Mouse (Mus musculus) gastrocnemius, postnatal 25 days (tissue): ENCODE measurements around the gene Plekhg1. TPM values are rescaled to one million over a fixed set of nuclear protein-coding genes. Genes with fewer than 3 reads are reported as not detected.

Experiments
- DNase-seq: peaks from one replicate; pipeline ENCODE4 v3.0.0; 2022
- total RNA-seq, 2 experiments: library from RNA; stranded (reverse); gene quantifications; 1 replicate in 1 of 2; 2 replicates in 1 of 2; pipeline ENCODE4 v1.2.3; 2021

The Plekhg1 gene
- total RNA-seq, 2 experiments from 2014 or later = 3.4 to 3.8 TPM

DNA sequence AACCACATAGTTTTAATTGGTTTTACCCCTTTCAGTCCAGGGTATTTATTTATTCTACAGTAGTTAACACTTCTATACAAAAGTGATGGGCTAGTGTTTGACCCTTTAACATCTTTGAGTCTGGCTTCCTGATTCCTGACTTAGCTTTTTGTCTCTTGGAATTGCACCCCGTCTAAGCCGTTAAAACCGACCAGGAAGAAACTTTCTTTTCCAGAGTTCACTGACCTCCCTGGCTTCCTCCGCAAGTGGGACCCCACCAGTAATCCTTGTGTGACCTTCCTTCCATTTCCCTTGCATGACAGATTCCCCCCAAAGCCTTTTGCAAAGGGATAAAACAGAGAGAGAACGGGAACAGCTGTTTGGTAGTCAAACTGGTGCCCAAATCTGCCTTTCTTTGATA, 1.6 kb downstream of the Plekhg1 start:
- DNase-seq = no peak

GRCm38 (mm10) chr10:3743069-3743468, 2.9 kb downstream of the Plekhg1 start:
- DNase-seq = no peak

DNA sequence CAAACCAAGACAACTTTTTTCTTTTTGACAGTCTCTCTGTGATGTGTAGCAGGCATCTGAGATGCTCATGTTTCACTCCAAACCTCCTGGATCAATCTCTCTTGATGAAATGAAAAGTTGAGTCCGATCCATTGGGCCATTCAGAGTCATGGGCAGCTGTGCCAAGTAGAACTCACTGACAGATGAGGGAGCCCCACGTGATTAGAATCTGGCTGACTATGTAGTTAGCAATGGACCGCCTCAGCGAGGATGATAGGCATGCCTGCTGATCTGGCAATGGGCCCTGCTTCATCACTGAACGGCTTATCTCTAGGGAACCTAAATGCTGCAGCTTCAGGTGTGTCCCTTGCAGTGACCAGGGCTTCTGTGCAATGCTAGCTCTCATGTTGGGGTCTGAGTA, 3.7 kb downstream of the Plekhg1 start:
- no peak for DNase-seq

GRCm38 (mm10) chr10:3746794-3747518, 6.8 kb downstream of the Plekhg1 start:
- DNase-seq = peak; percentile 14

DNA sequence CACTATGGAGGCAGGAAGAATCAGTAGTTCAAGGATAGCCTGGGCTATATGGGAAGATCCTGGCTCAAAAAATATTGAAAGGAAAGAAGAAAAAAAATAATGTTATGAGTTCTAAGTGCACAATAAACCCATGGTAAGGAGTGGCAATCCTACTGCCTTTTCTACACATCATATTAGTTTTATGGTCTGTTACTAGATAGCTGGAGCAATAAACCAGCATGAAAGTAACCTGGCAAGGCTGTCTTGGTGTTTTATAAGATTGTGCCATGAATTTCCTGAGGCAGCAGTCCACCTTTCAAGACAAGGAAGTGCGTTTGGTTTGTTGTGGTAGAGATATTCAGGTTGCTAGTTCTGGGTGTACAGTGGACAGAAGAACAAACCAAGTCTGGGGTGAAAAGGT, 9.4 kb downstream of the Plekhg1 start:
- no peak for DNase-seq

- peak; percentile 8 for DNase-seq
Observed at GRCm38 (mm10) chr10:3761992-3762391, 21.8 kb downstream of the Plekhg1 start.

DNA sequence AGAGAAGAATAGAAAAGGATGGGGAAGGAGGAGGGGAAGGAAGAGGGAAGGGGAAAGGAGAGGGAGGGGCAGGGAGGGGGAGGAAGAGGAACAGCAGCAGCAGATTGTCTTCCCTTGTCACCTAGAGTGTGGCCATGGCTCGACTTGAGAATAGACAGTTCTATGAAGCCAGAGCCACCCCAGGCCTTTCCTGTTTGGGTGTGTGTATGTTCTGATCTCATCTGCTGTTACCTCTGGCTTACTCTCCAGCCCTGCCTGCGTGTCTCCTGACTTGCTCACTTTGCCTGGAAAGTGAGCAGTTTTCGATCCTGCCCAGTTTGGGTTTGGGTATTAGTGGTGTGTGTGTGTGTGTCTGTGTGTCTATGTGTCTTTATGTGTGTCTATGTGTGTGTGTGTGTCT, 23.0 kb downstream of the Plekhg1 start:
- no peak for DNase-seq

DNA sequence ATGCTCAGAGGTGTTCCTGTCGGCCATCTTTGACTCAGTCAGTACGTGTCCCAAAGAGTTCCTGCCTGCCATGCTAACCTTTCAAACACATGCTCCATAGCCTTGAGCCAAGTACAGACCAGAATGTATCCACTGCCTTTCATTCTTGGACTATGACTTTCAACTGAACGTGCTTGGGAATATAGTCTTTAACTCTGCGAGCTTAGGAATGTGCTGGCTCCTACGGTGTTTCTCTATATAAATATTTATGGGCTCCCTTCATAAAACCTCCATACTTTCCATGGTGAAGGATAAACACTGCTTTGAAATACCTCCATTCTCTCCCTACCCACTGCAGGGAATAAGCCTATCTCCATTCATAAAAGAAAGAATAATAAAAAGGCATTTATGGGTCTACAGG, 29.0 kb downstream of the Plekhg1 start:
- DNase-seq = no peak

DNA sequence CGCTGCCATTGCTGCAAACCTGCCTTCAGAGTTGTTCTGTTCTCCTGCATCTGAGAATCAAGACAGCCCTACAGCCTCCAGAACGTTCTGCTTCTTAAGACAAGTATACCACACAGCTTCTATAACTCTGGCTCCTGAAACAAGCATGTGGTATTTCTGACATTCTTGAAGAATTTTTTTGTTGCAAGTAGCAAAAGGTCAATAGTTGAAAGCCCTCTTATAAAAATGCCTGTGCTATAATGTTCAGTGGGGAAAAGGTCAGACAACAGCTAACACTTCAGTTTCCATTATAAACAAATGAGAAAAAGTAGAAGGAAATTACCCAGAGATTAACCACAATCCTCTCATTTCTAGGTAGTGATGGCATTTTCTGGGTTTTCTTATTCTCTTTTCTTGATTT, 34.2 kb downstream of the Plekhg1 start:
- DNase-seq = no peak

DNA sequence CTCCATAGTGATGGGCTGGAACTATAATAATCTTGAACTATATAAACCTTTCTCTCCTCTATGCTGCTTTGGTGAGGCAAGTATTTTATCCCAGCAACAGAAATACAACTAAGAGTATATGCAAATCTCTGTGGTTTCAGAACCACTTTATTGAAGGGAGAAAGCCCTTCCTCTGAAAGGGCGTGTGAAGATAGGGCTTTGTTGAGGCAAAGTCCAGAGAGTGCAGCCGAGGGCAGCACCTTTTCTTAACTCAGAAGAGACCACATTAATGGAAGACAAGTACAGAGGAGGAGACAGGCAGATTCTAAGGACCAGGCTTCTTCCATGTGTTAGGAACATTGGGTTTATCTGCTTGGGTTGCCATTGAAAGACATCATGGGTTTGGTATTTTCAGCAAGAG, 36.6 kb downstream of the Plekhg1 start:
- no peak for DNase-seq

DNA sequence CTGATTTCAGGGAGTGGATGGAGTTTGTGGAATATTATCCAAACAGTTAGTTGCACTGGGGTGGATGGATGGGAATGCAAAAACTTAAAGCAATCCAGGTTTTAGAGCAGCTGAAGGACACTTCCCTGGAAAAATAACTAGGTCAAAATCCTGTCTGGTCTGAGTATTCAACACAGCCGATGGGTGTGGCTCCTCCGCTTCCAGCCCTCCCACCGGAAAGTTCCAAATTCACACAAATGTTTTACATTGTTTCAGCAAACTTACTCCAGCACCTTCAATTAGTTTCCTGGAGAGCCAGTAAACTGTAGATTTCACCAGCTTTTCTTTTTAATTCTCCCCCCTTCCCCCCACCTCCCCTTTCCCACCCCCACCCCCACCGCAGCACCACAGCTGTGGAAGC, 45.2 kb downstream of the Plekhg1 start:
- no peak for DNase-seq

GRCm38 (mm10) chr10:3786531-3786930, 46.4 kb downstream of the Plekhg1 start:
- DNase-seq = no peak

- no peak for DNase-seq
Observed at GRCm38 (mm10) chr10:3787006-3787405, 46.8 kb downstream of the Plekhg1 start.

GRCm38 (mm10) chr10:3793825-3794224, 53.7 kb downstream of the Plekhg1 start:
- no peak for DNase-seq

- no peak for DNase-seq
Observed at GRCm38 (mm10) chr10:3799455-3799854, 59.3 kb downstream of the Plekhg1 start.

DNA sequence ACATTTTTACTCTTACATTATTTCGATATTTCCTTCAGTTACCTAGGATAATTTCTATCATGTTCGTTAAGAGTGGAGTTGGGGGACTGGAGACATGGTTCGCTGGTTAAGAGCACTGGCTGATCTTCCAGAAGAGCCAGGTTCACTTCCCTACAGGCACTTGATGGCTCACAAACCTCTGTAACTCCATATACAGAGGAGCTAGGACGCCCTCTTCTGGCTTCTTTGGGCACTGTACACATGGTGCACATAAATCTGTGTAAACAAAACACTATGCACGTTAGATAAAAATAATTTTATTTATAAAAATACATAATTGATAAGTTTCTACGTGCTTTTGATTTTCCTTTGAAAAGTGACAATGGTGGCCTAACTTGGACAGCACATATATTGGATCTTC, 61.1 kb downstream of the Plekhg1 start:
- DNase-seq = no peak

DNA sequence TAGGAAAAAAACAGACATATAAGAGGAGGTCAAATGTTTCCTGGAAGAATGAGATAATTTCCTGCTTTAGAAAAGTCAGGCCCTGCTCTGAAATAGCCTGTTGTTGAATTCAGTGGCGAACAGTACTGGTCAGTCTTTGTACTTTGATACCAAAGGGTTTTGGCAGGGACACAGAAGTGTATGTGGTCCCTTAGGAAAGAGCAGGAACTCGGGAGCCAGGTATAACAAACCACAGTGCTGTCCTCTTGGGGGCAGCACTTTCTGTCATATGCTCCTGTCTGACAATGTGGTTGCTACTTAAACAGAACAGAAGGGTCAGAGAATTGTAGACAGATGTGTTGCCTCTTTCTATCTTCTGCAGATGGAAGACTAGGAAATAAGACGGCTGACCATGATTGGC, 65.2 kb downstream of the Plekhg1 start:
- no peak for DNase-seq

DNA sequence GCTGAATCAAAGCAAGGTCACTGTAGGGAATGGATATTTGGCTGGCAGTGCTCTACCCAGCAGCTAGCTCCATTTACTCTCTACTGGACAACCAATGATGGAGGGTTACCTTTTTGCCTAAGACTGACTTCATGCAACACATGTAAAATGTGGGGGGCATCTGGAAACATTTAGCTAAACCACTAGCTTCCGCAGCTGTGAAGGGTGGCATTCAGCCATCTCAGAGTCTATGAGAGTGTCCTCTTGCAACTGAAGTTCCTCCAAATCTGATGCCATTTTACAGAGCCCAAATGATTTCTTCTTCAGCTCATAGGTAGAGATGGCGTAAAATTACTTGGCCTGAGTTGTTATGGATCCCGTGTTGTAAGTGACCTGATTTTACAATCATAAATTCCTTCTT, 67.8 kb downstream of the Plekhg1 start:
- DNase-seq = no peak

DNA sequence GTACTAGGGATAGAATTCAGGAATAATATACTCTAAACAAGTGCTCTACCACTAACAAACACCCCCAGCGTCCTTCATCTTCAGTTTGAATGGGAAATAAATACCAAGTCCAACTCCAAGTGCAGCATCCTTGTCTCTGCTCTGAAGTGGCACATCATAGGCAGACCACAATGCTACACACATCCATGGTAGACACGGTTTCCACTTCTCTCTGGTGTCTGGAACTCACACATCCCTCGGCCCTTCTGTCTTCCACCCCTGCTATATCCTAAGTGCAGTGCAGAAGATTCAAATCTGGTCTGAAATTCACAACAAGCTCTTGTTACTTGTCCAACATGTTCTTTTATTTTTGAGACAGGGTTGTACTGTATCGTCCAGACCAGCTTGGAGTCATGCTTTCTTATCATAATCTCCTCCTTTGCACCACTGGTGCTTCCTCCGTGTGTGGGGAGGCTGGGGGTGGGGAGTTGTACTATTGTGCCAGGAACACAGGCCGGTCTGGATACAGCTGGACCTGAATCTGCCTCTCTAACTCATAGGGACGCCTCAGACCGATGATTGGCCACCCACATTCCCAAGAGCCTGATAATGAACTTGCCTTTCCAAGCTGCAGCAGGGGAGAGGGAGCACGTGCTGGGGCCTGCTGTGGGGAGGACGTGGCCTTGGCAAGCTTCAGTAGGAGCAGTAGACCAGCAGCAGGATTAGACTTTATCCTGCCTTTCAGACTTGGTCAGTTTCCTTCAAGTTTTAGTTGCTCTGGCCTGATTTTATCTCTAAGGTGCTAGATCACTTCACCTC, 70.5 kb downstream of the Plekhg1 start:
- DNase-seq = peak; percentile 56

- DNase-seq = no peak
Observed at GRCm38 (mm10) chr10:3818940-3819701, 79.0 kb downstream of the Plekhg1 start.

- no peak for DNase-seq
Observed at GRCm38 (mm10) chr10:3823826-3824225, 83.7 kb downstream of the Plekhg1 start.

- no peak for DNase-seq
Observed at GRCm38 (mm10) chr10:3826043-3826442, 85.9 kb downstream of the Plekhg1 start.

- no peak for DNase-seq
Observed at GRCm38 (mm10) chr10:3827368-3827767, 87.2 kb downstream of the Plekhg1 start.
